Mouse (Mus musculus): ENCODE data around the gene Dnm2. TPM values are rescaled to one million over a fixed set of nuclear protein-coding genes. Genes with fewer than 3 reads are reported as not detected.

The Dnm2 gene
- polyA plus RNA-seq (2012; rRNA removed) = 95.8 and 97.7 TPM in 2 replicates

DNA sequence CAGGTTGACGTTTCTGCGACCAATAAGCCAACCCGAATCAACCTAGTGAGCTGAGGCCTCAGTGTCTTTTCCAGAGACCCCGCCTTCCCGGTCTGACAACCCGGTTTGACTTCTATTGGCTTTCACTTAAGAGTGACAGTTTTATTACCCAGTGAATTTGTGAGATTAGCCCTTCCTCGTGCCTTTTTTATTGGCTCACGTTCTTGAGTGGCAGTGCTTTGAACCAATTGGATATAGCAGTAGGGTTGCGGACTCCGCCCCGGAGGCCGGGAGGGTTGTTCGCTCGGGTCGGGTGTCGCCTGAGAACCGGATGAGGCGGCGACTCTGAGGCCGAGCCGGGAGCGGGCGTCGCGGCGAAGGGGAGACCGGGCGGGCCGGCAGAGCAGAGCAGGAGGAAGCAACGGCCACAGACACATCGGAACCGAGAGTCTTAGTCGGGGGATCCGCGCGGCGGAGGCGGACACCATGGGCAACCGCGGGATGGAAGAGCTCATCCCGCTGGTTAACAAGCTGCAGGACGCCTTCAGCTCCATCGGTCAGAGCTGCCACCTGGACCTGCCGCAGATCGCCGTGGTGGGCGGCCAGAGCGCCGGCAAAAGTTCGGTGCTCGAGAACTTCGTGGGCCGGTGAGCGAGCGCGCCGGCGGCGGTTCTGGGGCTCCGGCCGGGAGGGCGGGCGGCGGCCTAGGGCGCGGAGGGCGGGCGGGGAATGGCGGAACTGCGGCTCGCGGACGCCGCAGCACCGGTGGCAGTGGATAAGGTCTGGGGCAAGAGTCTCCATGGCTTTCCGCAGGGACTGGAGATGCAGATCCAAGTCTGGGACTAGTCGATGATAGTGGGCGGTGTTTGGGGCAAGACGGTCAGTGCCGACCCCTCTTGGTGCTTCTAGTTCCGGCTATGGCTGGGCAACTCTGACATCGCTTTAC lies at the start of gene Dnm2:
TSS of gene Dnm2 (plus strand) at position 278 of the 925 bp plus-strand sequence.
- peak; percentile 98 to 100 for DNase-seq (ENCODE audit: extremely low spot score in 1 of 2, low spot score in 1 of 2)

GRCm38 (mm10) chr9:21379195-21379594 lies 45.5 kb upstream of the Dnm2 start:
- DNase-seq (ENCODE audit: extremely low spot score in 1 of 2, low spot score in 1 of 2) = no peak

GRCm38 (mm10) chr9:21380868-21381267 lies 43.8 kb upstream of the Dnm2 start:
- DNase-seq (ENCODE audit: extremely low spot score in 1 of 2, low spot score in 1 of 2) = no peak

DNA sequence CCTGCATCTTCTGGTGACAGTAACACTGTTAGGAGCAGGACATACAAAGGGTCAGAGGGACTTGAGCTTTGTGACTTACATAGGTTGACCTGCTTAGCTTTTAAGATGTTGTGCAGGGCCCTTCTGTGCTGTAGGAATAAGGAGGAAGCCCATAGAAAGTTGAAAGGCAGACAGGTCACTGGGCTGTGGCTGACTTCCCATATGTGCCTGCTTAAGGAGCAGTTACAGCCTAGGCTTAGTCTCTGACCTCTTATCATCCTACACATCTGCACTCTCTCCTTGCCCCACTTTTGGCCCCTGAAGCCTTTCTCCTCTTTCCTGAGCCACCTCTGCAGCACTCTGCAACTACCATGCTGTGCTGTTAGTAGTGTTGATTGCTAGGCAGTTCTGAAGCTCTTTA lies 40.7 kb upstream of the Dnm2 start:
- DNase-seq (ENCODE audit: extremely low spot score in 1 of 2, low spot score in 1 of 2) = no peak

DNA sequence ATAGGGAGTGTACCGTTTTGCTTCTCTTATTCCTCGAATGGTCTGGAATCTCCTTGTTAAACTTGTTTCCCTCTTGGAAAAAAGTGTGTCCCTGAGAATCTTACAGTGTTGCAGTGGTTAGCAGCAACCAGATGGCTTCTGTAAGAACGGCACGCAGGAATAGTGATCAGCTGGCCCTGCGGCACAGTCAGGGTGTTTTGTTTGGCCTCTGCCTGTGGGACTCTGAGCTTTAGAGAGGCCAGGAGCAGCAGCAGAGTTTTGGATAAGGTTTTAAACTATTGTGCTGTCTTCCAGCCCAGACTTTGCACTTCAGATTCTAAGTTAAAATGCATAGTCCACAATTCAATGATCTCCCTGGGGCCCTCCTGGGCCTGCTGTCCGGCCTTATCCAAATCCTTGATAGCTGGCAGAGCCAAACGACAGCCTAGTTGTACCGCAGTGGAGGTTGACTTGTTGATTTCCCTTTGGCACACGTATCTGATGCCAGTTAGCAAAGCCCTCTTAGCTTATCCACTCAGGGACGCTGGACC lies 32.0 kb upstream of the Dnm2 start:
- no peak for DNase-seq (ENCODE audit: extremely low spot score in 1 of 2, low spot score in 1 of 2)

- no peak for DNase-seq (ENCODE audit: extremely low spot score in 1 of 2, low spot score in 1 of 2)
Measured at GRCm38 (mm10) chr9:21395692-21396091, 29.0 kb upstream of the Dnm2 start.

- no peak for DNase-seq (ENCODE audit: extremely low spot score in 1 of 2, low spot score in 1 of 2)
Measured at GRCm38 (mm10) chr9:21397170-21397569, 27.5 kb upstream of the Dnm2 start.

DNA sequence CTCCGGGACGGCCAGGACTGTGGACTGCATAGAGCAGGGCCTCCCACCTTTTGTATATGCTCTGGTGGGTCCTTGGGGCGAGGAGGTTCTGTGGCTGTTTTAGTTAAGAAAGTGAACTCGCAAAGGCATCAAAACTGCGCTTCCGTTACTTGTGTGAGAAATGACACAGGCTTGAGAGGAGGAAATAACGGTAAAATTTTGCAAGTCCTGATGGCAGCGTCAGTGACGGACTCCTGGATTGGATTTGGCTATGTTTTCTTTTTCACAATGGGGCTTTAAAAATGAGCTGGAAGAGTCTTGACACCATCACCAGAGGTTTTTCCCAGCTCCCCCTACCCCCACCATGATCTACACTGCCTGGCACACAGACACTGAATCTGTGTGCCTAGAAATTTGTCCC lies 23.7 kb upstream of the Dnm2 start:
- DNase-seq (ENCODE audit: extremely low spot score in 1 of 2, low spot score in 1 of 2) = no peak

- DNase-seq (ENCODE audit: extremely low spot score in 1 of 2, low spot score in 1 of 2) = no peak
Measured at GRCm38 (mm10) chr9:21402764-21403253, 21.9 kb upstream of the Dnm2 start.

DNA sequence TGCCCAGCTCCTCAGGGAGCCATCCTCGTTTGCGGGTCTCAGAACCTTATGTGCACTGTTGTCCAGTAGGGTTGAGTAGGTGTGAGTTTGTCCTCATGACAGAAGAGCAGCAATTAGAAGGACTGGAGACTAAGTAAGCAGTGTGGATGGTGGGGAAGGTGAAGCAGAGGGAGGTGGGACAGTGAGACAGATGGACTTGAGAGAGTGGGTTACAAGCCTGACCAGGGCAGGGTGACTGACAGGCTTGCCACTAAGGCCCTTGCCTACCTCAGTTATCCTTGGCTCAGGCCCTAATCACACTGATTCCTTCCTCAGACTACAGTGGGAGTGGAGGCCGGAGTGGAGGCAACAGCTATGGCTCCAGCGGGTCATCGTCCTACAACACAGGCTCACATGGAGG lies 21.0 kb upstream of the Dnm2 start:
- no peak for DNase-seq (ENCODE audit: extremely low spot score in 1 of 2, low spot score in 1 of 2)

GRCm38 (mm10) chr9:21405525-21405924 lies 19.2 kb upstream of the Dnm2 start:
- no peak for DNase-seq (ENCODE audit: extremely low spot score in 1 of 2, low spot score in 1 of 2)

DNA sequence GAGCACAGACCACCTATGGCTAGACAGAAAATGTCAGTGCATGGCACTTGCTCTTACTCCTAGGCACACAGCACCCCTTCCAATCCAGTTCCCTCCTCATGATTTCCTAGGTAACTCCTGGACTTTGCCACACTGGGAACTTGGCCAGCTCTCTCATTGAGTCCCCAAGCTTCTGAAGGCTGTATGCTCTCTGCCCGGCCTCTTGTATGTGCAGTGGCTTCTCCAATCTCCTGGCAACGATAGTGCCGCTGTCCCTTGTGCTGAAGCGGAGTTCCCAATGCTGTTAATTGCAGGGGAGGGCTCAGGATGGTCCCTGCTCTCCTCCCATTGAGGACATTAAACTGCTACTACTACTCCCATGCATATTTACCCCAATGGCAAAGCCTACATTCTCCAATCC lies 16.8 kb upstream of the Dnm2 start:
- no peak for DNase-seq (ENCODE audit: extremely low spot score in 1 of 2, low spot score in 1 of 2)

GRCm38 (mm10) chr9:21408624-21409023 lies 16.1 kb upstream of the Dnm2 start:
- DNase-seq (ENCODE audit: extremely low spot score in 1 of 2, low spot score in 1 of 2) = no peak

GRCm38 (mm10) chr9:21409592-21410317 lies 15.0 kb upstream of the Dnm2 start:
- DNase-seq (ENCODE audit: extremely low spot score in 1 of 2, low spot score in 1 of 2) = peak; percentile 73 to 91

DNA sequence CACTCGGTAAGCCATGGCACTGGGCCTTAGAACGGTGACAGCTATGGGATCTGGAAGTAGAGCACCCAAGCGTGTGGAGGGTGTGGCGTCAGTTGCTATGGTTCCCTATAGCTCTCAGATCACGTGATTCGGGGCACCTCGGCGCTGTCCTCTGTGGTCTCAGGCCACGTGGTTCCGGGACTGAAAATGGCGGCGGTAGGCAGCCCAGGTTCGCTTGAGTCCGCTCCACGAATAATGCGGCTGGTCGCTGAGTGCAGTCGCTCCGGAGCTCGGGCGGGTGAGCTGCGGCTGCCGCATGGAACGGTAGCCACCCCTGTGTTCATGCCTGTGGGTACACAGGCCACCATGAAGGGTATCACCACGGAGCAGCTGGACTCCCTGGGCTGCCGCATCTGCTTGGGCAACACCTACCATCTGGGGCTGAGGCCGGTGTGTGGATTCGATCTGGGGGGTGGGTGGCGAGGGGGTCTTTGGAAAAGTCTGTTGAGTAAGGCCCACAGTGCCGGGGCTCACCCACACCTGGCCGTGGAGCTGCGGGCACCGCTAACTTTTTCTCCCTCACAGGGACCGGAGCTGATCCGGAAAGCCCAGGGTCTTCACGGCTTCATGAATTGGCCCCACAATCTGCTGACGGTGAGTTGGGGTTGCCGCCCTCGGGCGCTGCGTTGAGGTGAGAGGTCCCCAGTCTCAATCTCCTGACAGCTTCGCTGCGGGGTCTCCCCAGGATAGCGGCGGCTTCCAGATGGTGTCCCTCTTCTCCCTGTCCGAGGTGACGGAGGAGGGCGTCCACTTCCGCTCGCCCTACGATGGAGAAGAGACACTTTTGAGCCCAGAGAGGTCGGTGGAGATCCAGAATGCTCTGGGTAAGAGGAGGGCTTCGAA lies 12.8 kb upstream of the Dnm2 start, which contains the start of gene Qtrt1:
TSS of gene Qtrt1 (plus strand) at position 169 of the 882 bp plus-strand sequence.
- DNase-seq (ENCODE audit: extremely low spot score in 1 of 2, low spot score in 1 of 2) = peak; percentile 89 to 93

- no peak for DNase-seq (ENCODE audit: extremely low spot score in 1 of 2, low spot score in 1 of 2)
Measured at GRCm38 (mm10) chr9:21417866-21418265, 6.8 kb upstream of the Dnm2 start.

- DNase-seq (ENCODE audit: extremely low spot score in 1 of 2, low spot score in 1 of 2) = no peak
Measured at GRCm38 (mm10) chr9:21419646-21420045, 5.1 kb upstream of the Dnm2 start.

- no peak for DNase-seq (ENCODE audit: extremely low spot score in 1 of 2, low spot score in 1 of 2)
Measured at GRCm38 (mm10) chr9:21425556-21425945, 843 bp downstream of the Dnm2 start.

DNA sequence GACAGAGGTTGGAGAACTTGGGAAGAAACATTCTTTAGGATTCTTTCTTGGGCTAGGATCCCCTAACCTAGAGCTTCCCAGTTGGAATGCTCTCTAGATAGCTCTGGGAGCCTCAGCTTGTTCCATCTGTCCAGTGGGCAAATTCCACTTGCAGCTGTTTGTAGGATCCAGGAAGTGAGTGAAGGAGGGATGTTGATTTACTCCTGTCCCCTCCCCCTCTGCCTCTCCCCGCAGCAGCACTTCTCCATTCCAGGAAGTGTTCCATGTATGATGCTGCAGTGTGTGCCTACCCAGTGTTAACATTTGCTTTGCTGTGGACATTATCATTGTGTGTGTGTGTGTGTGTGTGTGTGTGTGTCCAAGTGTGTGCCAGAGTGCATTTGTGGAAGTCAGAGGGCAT lies 1.3 kb downstream of the Dnm2 start:
- no peak for DNase-seq (ENCODE audit: extremely low spot score in 1 of 2, low spot score in 1 of 2)

GRCm38 (mm10) chr9:21426525-21426924 lies 1.8 kb downstream of the Dnm2 start:
- DNase-seq (ENCODE audit: extremely low spot score in 1 of 2, low spot score in 1 of 2) = no peak

Data from frontal cortex, adult 2 months (tissue).